Mouse (Mus musculus): ENCODE results near the gene Fam193a.

GRCm38 (mm10) chr5:34502411-34502810, 132.7 kb downstream of the Fam193a start:
- no peak for TF ChIP-seq CTCF (IDR thresholded peaks at IDR 0.05; ENCODE audit: borderline replicate concordance, extremely low read depth, insufficient read depth, insufficient read length)
- TF ChIP-seq POLR2A (IDR thresholded peaks at IDR 0.05; ENCODE audit: borderline replicate concordance, extremely low read depth, insufficient read depth, insufficient read length, poor library complexity, severe bottlenecking): no peak
